ENCODE assay signal across 11 mouse cellular contexts in genomic region chr2:4428407-4428855, GRCm38 (mm10).
A peak's percentile ranks its signal among the peaks of the same experiment; 100 is the strongest.
DNase-seq lines count a peak whose midpoint lies in the region; ATAC-seq and TF ChIP-seq lines count a peak whose summit lies in the region.
"Had no signal": no experiment of that assay in that cellular context is flagged by ENCODE, and none has a peak within 500 bp of the region (broad histone marks: within the 10 kb centered on the region; RNA-seq: fewer than 3 reads in every experiment).

No protein-coding gene starts in this region.

- no peak for TF ChIP-seq CTCF in forebrain, postnatal 0 days (IDR thresholded peaks at IDR 0.05; ENCODE audit: low read depth)
- no peak for TF ChIP-seq CTCF in kidney, adult 2 months (conservative IDR thresholded peaks at IDR 0.05; ENCODE audit: insufficient read depth, insufficient read length, low read depth, low read length)
- TF ChIP-seq CTCF in lung, adult 2 months (IDR thresholded peaks at IDR 0.05; ENCODE audit: insufficient read depth, low read length): no peak

- no peak for TF ChIP-seq POLR2A in kidney, adult 2 months (IDR thresholded peaks at IDR 0.05; ENCODE audit: low read depth, low read length)
- no peak for TF ChIP-seq POLR2A in lung, adult 2 months (IDR thresholded peaks at IDR 0.05; ENCODE audit: borderline replicate concordance, extremely low read depth, low read depth, low read length)

- DNase-seq in forebrain, postnatal 0 days: no peak
- DNase-seq in kidney, adult 2 months: peak; percentile 16
- DNase-seq in kidney, adult 18-20 months: no peak
- no peak for DNase-seq in lung, adult 2 months
- peak; percentile 11 for DNase-seq in lung, postnatal 14 days
- DNase-seq: adrenal gland, postnatal 14 days; cerebellum, adult 11 months; kidney, adult 8-10 months had no signal

- WGBS in forebrain, postnatal 0 days: 43% methylated on average over 7 of the region's 7 CpGs
- 51% methylated on average over 7 of the region's 7 CpGs for WGBS in forebrain, embryonic 13.5 days
- 58% methylated on average over 7 of the region's 7 CpGs for WGBS in kidney, adult 2 months
- 66% methylated on average over 7 of the region's 7 CpGs for WGBS in lung, embryonic 16.5 days
- WGBS in lung, adult 2 months: 37% methylated on average over 7 of the region's 7 CpGs

- 0 out of 2 replicates have a peak, but pooled peaks cover 5% of the 10 kb centered on the region for H3K4me1 ChIP-seq in forebrain, postnatal 0 days (ENCODE audit: insufficient read depth)
- H3K4me1 ChIP-seq in forebrain, embryonic 13.5 days: peaks cover 18% of the 10 kb centered on the region
- no peaks in the 10 kb centered on the region for H3K4me1 ChIP-seq in kidney, adult 2 months (ENCODE audit: control insufficient read depth, insufficient read depth, low read length)
- no peaks in the 10 kb centered on the region for H3K4me1 ChIP-seq in lung, embryonic 16.5 days (replicated peaks; ENCODE audit: control insufficient read depth, insufficient read depth, low read length)
- H3K4me1 ChIP-seq in lung, adult 2 months (ENCODE audit: control insufficient read depth, insufficient read depth, low read length): peaks cover 4% of the 10 kb centered on the region

- no peak overlapping the region for H3K4me3 ChIP-seq in forebrain, postnatal 0 days (ENCODE audit: low read depth, low read length)
- no peak overlapping the region for H3K4me3 ChIP-seq in forebrain, embryonic 13.5 days
- no peak overlapping the region for H3K4me3 ChIP-seq in kidney, adult 2 months (ENCODE audit: insufficient read depth, low read depth, low read length)
- no peak overlapping the region for H3K4me3 ChIP-seq in lung, embryonic 16.5 days (ENCODE audit: low read length)
- H3K4me3 ChIP-seq in lung, adult 2 months (replicated peaks; ENCODE audit: extremely low read depth, low read depth, low read length): no peak overlapping the region

- 0 out of 2 replicates have a peak, but pooled peaks cover 4% of the 10 kb centered on the region for H3K36me3 ChIP-seq in forebrain, postnatal 0 days (ENCODE audit: insufficient read depth)
- H3K36me3 ChIP-seq in forebrain, embryonic 13.5 days (ENCODE audit: poor library complexity, severe bottlenecking): peaks cover 12% of the 10 kb centered on the region; the same call in 1 of the 2 replicates
- H3K36me3 ChIP-seq in kidney, adult 2 months (ENCODE audit: control insufficient read depth, insufficient read depth, low read length): no peaks in the 10 kb centered on the region
- H3K36me3 ChIP-seq in lung, embryonic 16.5 days (ENCODE audit: control insufficient read depth, insufficient read depth, low read length): no peaks in the 10 kb centered on the region

- 0 out of 2 replicates have a peak overlapping the region, but pooled peaks have one; percentile 9 for H3K27ac ChIP-seq in forebrain, postnatal 0 days (ENCODE audit: low read depth, low read length)
- no peak overlapping the region; the same call in 1 of the 2 replicates for H3K27ac ChIP-seq in forebrain, embryonic 13.5 days
- H3K27ac ChIP-seq in kidney, adult 2 months (ENCODE audit: insufficient read depth, low read depth, low read length): no peak overlapping the region
- no peak overlapping the region; the same call in 1 of the 2 replicates for H3K27ac ChIP-seq in lung, embryonic 16.5 days (ENCODE audit: low read length)

- no peak overlapping the region for H3K4me2 ChIP-seq in forebrain, postnatal 0 days (ENCODE audit: low read depth)
- H3K4me2 ChIP-seq in forebrain, embryonic 13.5 days: no peak overlapping the region
- no peak overlapping the region for H3K4me2 ChIP-seq in lung, embryonic 16.5 days (ENCODE audit: low read depth, low read length)

- H3K9ac ChIP-seq in forebrain, postnatal 0 days: no peak overlapping the region
- H3K9ac ChIP-seq in forebrain, embryonic 13.5 days: no peak overlapping the region
- no peak overlapping the region for H3K9ac ChIP-seq in lung, embryonic 16.5 days (ENCODE audit: low read length)

- no peaks in the 10 kb centered on the region for H3K27me3 ChIP-seq in forebrain, postnatal 0 days (ENCODE audit: insufficient read depth, low read length)
- no peaks in the 10 kb centered on the region for H3K27me3 ChIP-seq in forebrain, embryonic 13.5 days
- H3K27me3 ChIP-seq in kidney, adult 2 months (replicated peaks; ENCODE audit: control insufficient read depth, insufficient read depth, low read length): no peaks in the 10 kb centered on the region
- no peaks in the 10 kb centered on the region for H3K27me3 ChIP-seq in lung, embryonic 16.5 days (ENCODE audit: control insufficient read depth, insufficient read depth, low read depth, low read length)

- peak; percentile 8; the same call in 1 of the 2 replicates for ATAC-seq in forebrain, postnatal 0 days
- ATAC-seq in forebrain, embryonic 13.5 days: no peak
- ATAC-seq in lung, embryonic 16.5 days (ENCODE audit: low read depth): peak; percentile 49; the same call in 1 of the 2 replicates
- no peak for ATAC-seq in monocyte, adult 5-6 weeks (replicated peaks; ENCODE audit: insufficient number of reproducible peaks, low FRiP score, low TSS enrichment, poor library complexity, severe bottlenecking)

- no peaks in the 10 kb centered on the region for H3K9me3 ChIP-seq in forebrain, postnatal 0 days (ENCODE audit: low read length)
- no peaks in the 10 kb centered on the region for H3K9me3 ChIP-seq in forebrain, embryonic 13.5 days (replicated peaks)
- H3K9me3 ChIP-seq in lung, embryonic 16.5 days (ENCODE audit: control insufficient read depth, low read length): no peaks in the 10 kb centered on the region

Comparison
In these comparisons a context has a peak if more than half of its experiments do, and no peak if none do; other contexts are left out.
1. ATAC-seq: peak in forebrain, postnatal 0 days (single experiment) and lung, embryonic 16.5 days (single experiment); none in forebrain, embryonic 13.5 days (single experiment) and monocyte, adult 5-6 weeks (single experiment).
2. DNase-seq: peak in kidney, adult 2 months (single experiment) and lung, postnatal 14 days (single experiment); none in forebrain, postnatal 0 days (single experiment), kidney, adult 18-20 months (single experiment) and lung, adult 2 months (single experiment).